Mouse (Mus musculus): ENCODE measurements around the gene Rhox3h.
"Not testable (repeated sequence)": the region's sequence is repeated elsewhere in the genome, so short reads cannot be mapped to it uniquely, and the experiment has no call there.

The Rhox3h gene

DNA sequence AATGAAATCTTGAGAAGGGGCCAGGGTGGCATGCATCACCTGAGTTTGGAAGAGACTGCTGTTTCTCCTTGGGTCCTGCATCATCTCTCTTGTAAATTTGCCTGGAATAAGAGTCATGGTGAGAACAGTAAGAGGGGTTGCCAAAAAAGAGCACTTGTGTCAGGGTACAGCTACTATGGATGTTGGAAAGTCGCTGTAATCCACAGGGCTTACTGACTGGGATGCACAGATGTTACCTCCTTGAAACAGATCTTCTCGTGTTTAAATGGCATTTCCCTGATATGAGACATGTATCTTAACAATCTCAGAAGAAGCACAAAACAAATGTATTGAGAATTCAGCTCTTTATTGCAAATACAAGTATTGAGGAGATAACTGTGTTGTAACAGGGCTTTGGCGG is at the start of gene Rhox3h:
Gene Rhox3h, minus strand, starts transcription at position 101 of the 400 bp plus-strand sequence.
- DNase-seq: not testable (repeated sequence)

GRCm38 (mm10) chrX:37701821-37702387 is 33.3 kb upstream of the Rhox3h start:
- DNase-seq: no peak

GRCm38 (mm10) chrX:37692261-37692660 is 23.7 kb upstream of the Rhox3h start:
- no peak for DNase-seq

DNA sequence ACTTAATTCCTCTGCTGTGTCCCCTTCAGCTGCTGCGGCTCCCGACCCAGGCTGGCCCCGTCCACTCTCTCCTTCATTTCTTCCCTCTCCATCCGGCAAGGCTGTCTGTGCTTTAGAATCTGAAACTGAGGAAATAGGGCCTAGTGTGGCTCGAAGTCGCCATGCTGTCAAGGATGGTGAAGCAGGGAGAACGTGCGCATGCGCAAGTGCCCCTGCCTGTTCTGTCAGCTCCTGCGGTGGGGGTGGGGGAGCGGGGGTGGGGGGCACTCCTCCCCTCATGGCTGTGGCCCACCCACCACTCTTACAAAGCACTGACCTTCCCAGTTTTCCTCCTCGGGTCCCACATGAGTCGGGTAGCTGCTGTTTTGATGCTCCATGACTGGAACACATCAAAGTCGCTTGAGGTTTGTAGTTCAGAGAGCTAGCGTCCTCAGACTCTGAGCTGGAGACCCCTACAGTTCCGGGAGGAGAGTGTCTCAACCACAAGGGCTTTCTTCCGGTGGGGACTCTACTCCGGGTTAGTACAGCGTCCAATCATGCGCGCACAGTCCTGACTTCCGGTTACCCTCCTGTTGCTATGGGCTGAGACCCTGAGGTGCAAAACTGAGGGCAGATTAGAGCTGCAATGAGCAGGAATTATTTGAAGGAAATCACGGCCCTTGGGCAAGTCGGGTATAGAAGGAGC is 14.6 kb upstream of the Rhox3h start:
- no peak for DNase-seq

DNA sequence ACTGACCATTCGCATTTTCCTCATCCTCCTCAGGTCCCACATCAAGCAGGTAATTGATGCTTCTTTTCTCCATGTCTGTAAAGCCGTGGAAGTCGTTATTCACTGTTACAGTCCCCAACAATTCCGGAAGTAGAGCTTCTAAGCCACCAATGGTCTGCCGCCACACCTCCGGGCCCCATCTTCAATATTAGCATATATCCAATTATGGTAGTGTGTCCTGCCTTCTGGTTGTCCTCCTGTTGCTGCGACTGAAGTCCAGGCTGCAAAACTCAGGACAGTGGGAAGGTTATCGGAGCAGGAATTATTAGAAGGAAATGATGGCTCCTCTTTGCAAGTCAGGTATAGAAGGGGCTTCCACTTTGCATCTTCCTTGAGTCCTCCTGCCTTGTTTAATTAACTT is 4.6 kb upstream of the Rhox3h start, which contains the start of gene Rhox2h:
Gene Rhox2h, minus strand, starts transcription at position 101 of the 400 bp plus-strand sequence.
- not testable (repeated sequence) for DNase-seq

DNA sequence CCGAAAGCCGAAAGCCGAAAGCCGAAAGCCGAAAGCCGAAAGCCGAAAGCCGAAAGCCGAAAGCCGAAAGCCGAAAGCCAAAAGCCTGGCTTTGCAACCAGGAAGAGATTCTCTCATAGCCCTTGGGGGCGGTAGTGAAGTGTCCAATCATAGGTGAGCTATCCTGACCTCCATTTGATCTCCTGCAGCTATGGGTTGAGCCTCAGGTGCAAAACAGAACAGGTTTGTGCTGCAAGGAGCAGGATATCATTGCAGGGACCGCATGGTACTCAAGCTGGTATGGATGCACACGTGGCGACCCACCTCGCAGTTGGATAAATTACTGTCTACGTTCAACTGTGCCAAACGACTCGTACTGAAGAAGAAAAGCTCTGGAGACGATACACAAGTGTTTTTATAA is 17.3 kb downstream of the Rhox3h start, which contains the start of gene Rhox4g:
Gene Rhox4g, minus strand, starts transcription at position 101 of the 400 bp plus-strand sequence.
- DNase-seq: not testable (repeated sequence)

DNA sequence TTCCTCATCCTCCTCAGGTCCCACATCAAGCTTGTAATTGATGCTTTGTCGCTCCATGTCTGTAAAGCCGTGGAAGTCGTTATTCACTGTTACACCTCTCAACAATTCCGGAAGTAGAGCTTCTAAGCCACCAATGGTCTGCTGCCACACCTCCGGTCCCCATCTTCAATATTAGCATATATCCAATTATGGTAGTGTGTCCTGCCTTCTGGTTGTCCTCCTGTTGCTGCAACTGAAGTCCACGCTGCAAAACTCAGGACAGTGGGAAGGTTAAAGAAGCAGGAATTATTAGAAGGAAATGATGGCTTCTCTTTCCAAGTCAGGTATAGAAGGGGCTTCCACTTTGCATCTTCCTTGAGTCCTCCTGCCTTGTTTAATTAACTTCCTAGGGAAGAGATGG is 25.2 kb downstream of the Rhox3h start, which contains the start of gene Rhox2g:
Gene Rhox2g, minus strand, starts transcription at position 101 of the 400 bp plus-strand sequence.
- DNase-seq: not testable (repeated sequence)

DNA sequence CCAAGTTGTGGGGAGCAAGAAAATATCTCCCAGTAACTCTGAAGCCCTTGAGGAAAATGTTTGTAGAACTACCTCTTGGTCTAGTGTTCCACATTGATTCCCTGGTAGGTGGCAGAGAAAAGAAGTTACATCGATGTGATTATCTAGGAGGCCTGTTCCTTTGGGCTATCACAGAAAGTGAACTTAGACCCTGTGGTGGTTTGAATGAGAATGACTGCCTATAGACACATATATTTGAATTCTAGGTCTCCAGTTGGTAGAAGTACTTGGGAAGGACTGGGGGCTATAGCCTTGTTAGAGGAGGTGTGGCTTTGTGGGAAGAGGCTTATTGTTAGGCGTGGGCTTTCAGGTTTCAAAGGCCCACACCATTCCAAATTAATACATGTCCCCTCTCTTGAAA is 40.1 kb downstream of the Rhox3h start, which contains the start of gene Rhox3g:
Gene Rhox3g, minus strand, starts transcription at position 101 of the 400 bp plus-strand sequence.
- not testable (repeated sequence) for DNase-seq
